Mouse (Mus musculus) MEL (cell line): ENCODE data around the gene Ppcs.

Source experiments
- CTCF ChIP-seq, 3 experiments: IDR thresholded peaks in 2 of 3; conservative IDR thresholded peaks in 1 of 3; 2 replicates each; pipeline ENCODE4 v1.5.1; 2011 to 2012; ENCODE audit warnings: low read length in 3 of 3, low read depth in 2 of 3, mild to moderate bottlenecking in 2 of 3, improper control_type of control experiment in 1 of 3, inconsistent platforms in 1 of 3, mixed read lengths in 1 of 3, moderate library complexity in 1 of 3; ENCODE audit not compliant: control insufficient read depth in 1 of 3, insufficient read depth in 1 of 3, poor library complexity in 1 of 3, severe bottlenecking in 1 of 3
- GABPA ChIP-seq: IDR thresholded peaks from 2 replicates; pipeline ENCODE4 v1.6.1; 2012; ENCODE audit warnings: low read depth, mild to moderate bottlenecking, inconsistent platforms, low read length, improper control_type of control experiment, moderate library complexity
- POLR2A ChIP-seq, 2 experiments: IDR thresholded peaks; 2 replicates each; pipeline ENCODE4 v1.6.1; 2011 to 2012; ENCODE audit warnings: low read length in 2 of 2, mild to moderate bottlenecking in 2 of 2, control low read depth in 1 of 2, improper control_type of control experiment in 1 of 2, low read depth in 1 of 2, moderate library complexity in 1 of 2; ENCODE audit not compliant: control insufficient read depth in 1 of 2, insufficient read depth in 1 of 2, poor library complexity in 1 of 2
- UBTF ChIP-seq: IDR thresholded peaks from 2 replicates; pipeline ENCODE4 v1.6.1; 2012; ENCODE audit warnings: low read depth, mild to moderate bottlenecking, inconsistent platforms, low read length, improper control_type of control experiment, moderate library complexity, borderline replicate concordance; ENCODE audit not compliant: insufficient read depth
- USF2 ChIP-seq, 2 experiments: IDR thresholded peaks; 2 replicates each; pipeline ENCODE4 v1.6.1; 2011 to 2012; ENCODE audit warnings: improper control_type of control experiment in 2 of 2, low read length in 2 of 2, borderline replicate concordance in 1 of 2, inconsistent platforms in 1 of 2, low read depth in 1 of 2, mild to moderate bottlenecking in 1 of 2; ENCODE audit not compliant: insufficient read depth in 1 of 2
- ZNF384 ChIP-seq: IDR thresholded peaks from 2 replicates; pipeline ENCODE4 v1.6.1; 2012; ENCODE audit warnings: low read depth, mild to moderate bottlenecking, inconsistent platforms, low read length, improper control_type of control experiment

DNA sequence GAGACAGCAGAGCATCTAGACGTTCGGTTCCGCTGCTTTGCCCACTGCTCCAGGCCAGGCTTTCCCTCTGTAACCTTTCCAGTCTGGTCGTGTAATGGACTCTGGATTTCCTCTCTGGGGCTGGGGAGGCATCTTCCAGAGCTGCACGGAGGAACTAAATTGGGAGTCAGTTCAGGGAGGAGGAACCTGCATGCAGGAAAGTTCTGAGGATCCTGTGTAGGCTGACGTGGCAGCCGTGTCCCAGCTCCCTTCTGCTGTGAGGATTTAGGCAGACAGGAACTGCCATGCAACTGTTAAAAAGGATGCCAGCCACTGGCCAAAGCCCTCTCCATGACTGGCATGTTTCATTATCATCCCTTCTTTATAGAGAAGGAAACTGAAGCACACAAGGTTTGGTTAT, 28.2 kb upstream of the Ppcs start:
- TF ChIP-seq UBTF = no peak
- no peak for TF ChIP-seq POLR2A (IDR thresholded peaks at IDR 0.05; ENCODE audit: control insufficient read depth in 1 of 2, insufficient read depth in 1 of 2, low read depth in 1 of 2, low read length in 2 of 2, poor library complexity in 1 of 2)
- no peak for TF ChIP-seq USF2 (IDR thresholded peaks at IDR 0.05; ENCODE audit: borderline replicate concordance in 1 of 2, insufficient read depth in 1 of 2, low read depth in 1 of 2, low read length in 2 of 2)
- no peak for TF ChIP-seq ZNF384
- TF ChIP-seq GABPA = no peak
- TF ChIP-seq CTCF (IDR thresholded peaks at IDR 0.05 in 2 of 3, conservative IDR thresholded peaks at IDR 0.05 in 1 of 3; ENCODE audit: control insufficient read depth in 1 of 3, insufficient read depth in 1 of 3, low read depth in 2 of 3, low read length in 3 of 3, poor library complexity in 1 of 3, severe bottlenecking in 1 of 3) = no peak
